Mouse (Mus musculus): ENCODE data around the gene Secisbp2.

The Secisbp2 gene

GRCm38 (mm10) chr13:51732097-51732664, 80.7 kb downstream of the Secisbp2 start:
- DNase-seq (ENCODE audit: low spot score) = no peak
